Mouse (Mus musculus) cerebellum, adult 9-11 months (tissue): ENCODE results near the gene Aknad1.

ENCODE experiments used
- DNase-seq: peaks from one replicate; pipeline ENCODE4 v3.0.0; 2022

The Aknad1 gene

GRCm38 (mm10) chr3:108751691-108752090, 12.2 kb downstream of the Aknad1 start:
- no peak for DNase-seq

DNA sequence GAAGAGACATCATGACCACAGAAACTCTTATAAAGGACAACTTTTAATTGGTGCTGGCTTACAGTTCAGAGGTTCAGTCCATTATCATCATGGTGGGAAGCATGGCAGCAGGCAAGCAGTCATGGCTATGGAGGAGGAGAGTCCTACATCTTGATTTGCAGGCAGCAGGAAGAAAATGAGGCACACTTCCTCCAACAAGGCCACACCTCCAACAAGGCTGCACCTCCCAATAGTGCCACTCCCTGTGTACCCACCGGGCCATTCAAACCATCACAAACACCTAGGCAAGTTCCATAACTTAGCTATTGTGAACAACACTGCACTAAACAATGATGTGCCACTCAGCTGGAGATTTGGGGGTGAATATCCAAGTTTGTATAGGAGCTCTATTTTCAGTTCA, 15.1 kb downstream of the Aknad1 start:
- no peak for DNase-seq

GRCm38 (mm10) chr3:108755542-108755941, 16.1 kb downstream of the Aknad1 start:
- no peak for DNase-seq

- no peak for DNase-seq
These were observed 16.7 kb downstream of the Aknad1 start for GRCm38 (mm10) chr3:108756131-108756530.

DNA sequence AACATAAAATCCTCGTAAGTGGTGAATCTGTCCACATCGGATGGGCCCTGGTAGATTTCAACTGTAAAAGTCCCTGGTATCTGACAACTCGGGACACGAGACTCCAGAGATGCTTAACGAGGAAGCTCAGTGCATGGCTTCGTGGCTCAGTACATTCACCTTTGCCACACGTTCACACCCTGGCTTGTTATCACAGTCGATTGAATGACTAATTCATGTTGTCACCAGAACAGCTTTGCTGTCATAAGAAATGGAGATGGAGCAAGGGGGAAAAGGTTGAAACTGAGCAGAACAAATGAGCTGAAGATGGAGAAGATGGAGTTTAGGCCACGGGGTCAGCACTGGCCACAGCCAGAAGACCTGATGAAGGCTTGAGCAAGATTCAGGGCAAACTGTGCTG, 18.1 kb downstream of the Aknad1 start:
- no peak for DNase-seq

DNA sequence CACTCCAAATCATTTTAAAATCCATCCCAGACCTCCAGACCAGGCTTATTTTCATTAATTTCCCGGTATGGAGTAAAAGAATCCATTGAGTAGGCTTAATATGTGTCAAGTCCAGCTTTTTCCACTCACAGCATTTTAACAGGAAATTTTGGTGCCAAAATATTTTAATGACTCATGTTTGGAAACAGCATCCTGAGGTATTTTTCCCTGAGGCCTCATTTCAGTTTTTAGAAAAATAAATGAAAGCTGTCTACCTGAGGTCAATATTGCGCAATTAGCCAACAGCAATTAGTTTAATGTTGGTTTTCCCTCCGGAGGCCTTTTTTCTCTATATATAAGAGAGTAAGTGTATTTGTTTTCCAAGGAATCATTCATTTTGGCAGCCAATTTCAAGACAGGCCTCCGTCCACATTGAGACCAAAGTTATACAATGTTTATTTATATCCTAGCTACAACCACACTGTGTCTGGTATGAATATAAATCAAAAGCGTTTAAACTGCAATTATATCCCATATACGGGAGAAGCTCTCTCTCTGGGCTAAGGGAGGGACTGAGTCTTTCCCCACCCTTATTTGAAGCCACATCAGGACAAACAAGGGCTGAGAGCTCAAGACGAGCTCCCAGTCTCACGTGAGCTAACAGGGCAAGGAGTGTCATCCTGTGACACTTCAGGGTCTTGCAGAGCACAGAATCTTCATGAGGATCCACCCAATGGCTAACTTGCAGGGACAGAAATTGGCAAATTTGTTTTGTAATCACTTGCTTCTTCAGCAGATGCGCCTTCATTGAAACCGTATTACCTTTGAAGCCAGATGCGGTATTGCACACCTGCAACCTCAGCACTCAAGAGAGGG, 20.3 kb downstream of the Aknad1 start:
- no peak for DNase-seq

GRCm38 (mm10) chr3:108762597-108763111, 23.2 kb downstream of the Aknad1 start:
- DNase-seq, result no peak

GRCm38 (mm10) chr3:108763691-108764090, 24.2 kb downstream of the Aknad1 start:
- DNase-seq, result no peak

DNA sequence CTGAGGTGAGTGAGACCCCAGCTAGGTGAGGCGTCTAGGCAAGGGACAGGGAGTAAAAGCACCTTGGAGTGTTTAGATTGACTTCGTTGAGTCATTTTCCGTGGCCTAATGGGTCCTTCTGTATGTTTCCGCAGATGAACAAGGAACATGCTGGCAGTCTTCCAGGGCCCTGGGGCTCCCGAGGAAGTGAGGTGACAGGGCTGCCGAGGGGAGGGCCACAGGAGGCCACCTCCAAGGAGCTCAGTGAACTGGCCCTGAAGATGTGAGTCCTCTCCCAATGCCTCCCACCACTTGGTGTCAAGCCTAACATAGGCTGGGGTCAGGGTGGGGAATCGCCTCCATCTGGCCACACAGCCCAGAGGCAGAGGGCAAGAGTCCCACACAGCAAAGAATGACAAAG, 25.5 kb downstream of the Aknad1 start:
- DNase-seq, result no peak

DNA sequence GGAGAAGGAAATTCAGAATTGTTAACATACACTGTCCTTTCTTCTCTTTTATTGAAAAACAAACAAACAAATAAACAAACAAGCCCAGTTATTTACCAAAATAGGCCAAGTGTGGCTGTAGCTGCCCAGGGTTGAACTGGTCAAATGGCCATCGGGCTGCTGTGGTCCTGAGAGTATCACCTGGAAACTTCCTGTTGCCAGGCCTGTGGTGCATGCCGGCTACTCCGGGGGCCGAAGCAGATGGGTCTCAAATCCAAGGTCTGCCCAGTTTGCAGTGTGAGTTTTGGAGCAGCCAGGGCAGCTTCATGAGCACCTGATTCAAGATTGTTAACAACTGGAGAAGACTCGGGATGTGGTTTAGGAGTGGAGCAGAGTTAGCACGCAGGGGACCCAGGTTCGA, 26.0 kb downstream of the Aknad1 start:
- no peak for DNase-seq

DNA sequence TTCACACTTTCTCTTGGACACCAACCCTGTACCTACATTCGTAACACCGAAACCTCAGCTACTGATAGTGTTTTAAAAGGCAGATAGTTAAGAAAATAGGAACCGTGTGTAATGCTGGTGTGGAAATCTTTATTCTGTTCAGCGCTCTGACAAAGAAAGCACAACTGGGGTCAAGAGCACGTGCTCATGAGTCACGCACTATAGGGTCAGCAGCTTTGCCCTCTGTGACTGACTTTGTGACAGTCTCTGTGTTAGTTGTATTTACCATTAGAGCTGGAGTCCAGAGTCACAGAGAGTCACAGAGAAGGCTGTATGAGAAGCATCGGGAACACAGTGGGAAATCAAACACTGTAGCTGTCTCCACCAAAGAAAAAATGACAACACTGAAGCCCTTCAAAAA, 27.5 kb downstream of the Aknad1 start:
- no peak for DNase-seq

- no peak for DNase-seq
These were observed 28.0 kb downstream of the Aknad1 start for GRCm38 (mm10) chr3:108767416-108767815.

DNA sequence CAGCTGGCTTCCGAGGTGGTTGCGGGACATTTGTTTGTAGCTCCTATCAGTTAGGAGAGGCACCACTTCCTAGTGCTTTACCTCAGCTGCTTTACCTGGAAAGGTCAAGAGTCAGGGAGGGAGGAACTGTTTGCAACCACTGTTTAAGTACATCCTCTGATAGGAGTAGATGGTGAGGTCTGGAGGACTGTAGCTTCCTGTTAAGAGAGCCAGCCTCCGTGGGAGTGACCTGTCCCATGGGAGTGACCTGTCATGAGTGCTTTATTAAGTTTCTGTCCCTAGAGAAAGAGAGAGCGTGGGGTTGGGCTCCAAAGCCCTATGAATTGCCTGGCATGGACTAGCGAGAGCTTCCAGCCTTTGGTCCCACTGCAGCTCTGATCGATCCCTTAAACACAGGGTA, 30.1 kb downstream of the Aknad1 start:
- DNase-seq, result no peak

DNA sequence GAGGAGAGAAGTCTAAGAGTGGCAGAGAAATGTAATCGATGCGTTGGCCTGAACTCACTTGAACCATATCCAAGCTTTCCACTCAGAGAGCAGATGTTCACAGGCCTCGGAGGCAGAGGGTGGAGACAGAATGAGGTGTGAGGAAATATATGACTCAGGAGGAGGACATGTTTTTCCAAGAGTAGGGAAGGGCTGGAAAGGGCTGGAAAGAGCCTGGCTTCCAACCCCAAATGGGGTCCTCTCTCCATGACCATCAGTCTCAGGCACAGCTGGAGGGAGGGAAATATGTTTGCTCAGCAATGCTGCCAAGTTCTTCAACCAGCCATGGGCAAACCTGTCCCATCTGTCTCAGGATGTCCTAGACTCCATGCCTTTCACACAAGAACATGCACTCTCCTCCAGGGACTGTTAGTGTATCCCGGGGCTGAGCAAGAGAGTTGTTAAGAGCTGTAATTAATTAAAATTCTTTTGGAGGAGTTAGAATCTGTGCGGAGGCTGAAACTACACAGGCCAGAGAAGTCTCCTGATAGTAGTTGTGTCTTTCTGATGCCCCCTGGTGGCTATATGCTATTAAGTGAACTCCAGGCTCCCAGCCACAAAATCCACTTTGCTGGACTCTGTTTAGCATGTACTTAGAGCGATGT, 31.4 kb downstream of the Aknad1 start:
- DNase-seq, result peak; percentile 36

DNA sequence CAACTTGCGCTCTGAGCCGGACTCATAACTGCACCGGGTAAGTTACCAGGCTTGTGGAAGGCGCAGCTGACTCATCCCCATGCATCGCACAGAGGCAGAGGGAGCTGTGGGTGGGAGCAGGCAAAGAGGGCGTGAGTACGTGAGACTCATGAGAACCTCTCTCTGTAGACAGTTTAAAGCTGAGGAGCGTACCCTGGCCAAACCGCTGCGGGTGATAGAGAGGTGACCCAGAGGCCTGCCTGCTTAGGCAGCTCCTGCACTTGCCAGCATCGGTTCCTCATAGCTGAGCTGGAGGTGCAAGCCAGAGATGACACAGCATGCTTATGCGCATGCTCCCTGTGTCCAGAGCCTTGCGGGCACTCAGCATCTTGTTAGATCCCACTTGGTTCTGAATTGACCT, 32.8 kb downstream of the Aknad1 start:
- no peak for DNase-seq

- no peak for DNase-seq
These were observed 33.4 kb downstream of the Aknad1 start for GRCm38 (mm10) chr3:108772811-108773210.

- DNase-seq, result no peak
These were observed 39.5 kb downstream of the Aknad1 start for GRCm38 (mm10) chr3:108778761-108779540.

- DNase-seq, result no peak
These were observed 41.9 kb downstream of the Aknad1 start for GRCm38 (mm10) chr3:108781238-108781883.

- DNase-seq, result no peak
These were observed 42.4 kb downstream of the Aknad1 start for GRCm38 (mm10) chr3:108781884-108782270.

DNA sequence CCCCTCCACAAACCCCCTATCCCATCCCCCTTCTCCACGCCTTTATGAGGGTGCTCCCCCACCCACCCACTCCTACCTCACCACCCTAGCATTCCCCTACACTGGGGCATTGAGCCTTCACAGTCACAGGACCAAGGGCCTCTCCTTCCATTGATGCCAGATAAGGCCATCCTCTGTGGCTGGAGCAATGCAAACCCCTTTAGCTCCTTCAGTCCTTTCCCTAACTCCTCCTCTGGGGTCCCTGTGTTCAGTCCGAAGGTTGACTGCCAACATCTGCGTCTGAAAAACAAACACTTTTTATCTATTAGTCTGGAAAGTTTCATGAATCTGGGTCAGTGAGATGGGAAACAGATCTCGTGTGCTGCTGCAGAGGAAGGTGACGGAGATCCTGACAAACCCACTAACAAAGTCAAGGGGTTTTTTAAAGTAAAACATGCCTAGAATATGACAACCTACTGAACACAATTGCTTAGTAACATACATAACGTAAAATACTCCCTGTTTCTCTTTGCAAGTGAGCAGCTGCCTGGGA, 43.0 kb downstream of the Aknad1 start:
- no peak for DNase-seq

GRCm38 (mm10) chr3:108786520-108786919, 47.1 kb downstream of the Aknad1 start:
- DNase-seq, result no peak

GRCm38 (mm10) chr3:108787754-108788454, 48.4 kb downstream of the Aknad1 start:
- no peak for DNase-seq
